Mouse (Mus musculus) cerebellum, adult 2 months (tissue): ENCODE data around the gene Inpp4a. TPM values are rescaled to one million over a fixed set of nuclear protein-coding genes. Genes with fewer than 3 reads are reported as not detected.
A peak's percentile ranks its signal among the peaks of the same experiment; 100 is the strongest.

Source experiments
- DNase-seq, 2 experiments: peaks; one replicate each; pipeline ENCODE4 v3.0.0; 2021
- H3K27ac ChIP-seq: fragments of 200-500 bp; 2 replicates; pipeline ENCODE4 v1.5.1; 2012; ENCODE audit warnings: low read length, control low read depth, inconsistent platforms; ENCODE audit not compliant: insufficient read depth
- H3K27me3 ChIP-seq: fragments of 200-500 bp; 2 replicates; pipeline ENCODE4 v1.6.1; 2012; ENCODE audit warnings: inconsistent platforms, mild to moderate bottlenecking, low read length, moderate library complexity; ENCODE audit not compliant: control insufficient read depth, insufficient read depth
- H3K4me1 ChIP-seq: fragments of 200-500 bp; 2 replicates; pipeline ENCODE4 v1.6.1; 2011; ENCODE audit warnings: low read length; ENCODE audit not compliant: control insufficient read depth, insufficient read depth
- H3K4me3 ChIP-seq: fragments of 200-500 bp; replicated peaks from 2 replicates; pipeline ENCODE3; 2011; ENCODE audit warnings: mild to moderate bottlenecking, low read depth, low read length, control low read depth; ENCODE audit not compliant: insufficient read depth
- CTCF ChIP-seq: fragments of 200-500 bp; IDR thresholded peaks from 2 replicates; pipeline ENCODE4 v1.5.1; 2011; ENCODE audit warnings: low read depth, mild to moderate bottlenecking, control low read depth, low read length, moderate library complexity, borderline replicate concordance; ENCODE audit not compliant: insufficient read depth
- POLR2A ChIP-seq: fragments of 200-500 bp; IDR thresholded peaks from 2 replicates; pipeline ENCODE4 v1.6.1; 2011; ENCODE audit warnings: low read length, control low read depth, borderline replicate concordance; ENCODE audit not compliant: insufficient read depth
- WGBS: fragments of 180-500 bp; shearing (Covaris S2); methylation state at CpG from one replicate; pipeline ENCODE4 v1.1.7; 2018; 5-methylcytosine and 5-hydroxymethylcytosine counted together
- polyA plus RNA-seq: library from polyadenylated mRNA; depleted of rRNA; stranded (reverse); fragments of >200 nt; gene quantifications from 2 replicates; pipeline ENCODE4 v1.2.3, GENCODE M21; 2012

The Inpp4a gene
- polyA plus RNA-seq, 1 experiment = 94.2 TPM

- Histone ChIP-seq H3K4me1 (peaks cover 58% of the 10 kb centered on the region), H3K4me3 (no peak overlapping the region), H3K27ac (no peak overlapping the region), H3K27me3 (no peaks in the 10 kb centered on the region)
- peak; percentile 29 to 45 for DNase-seq
- TF ChIP-seq POLR2A (no peak), CTCF (no peak)
- 57% methylated on average over 7 of the region's 7 CpGs for WGBS
Measured at GRCm38 (mm10) chr1:37350886-37351651, 51.4 kb downstream of the Inpp4a start.

- TF ChIP-seq CTCF (no peak), POLR2A (no peak)
- WGBS = 80% methylated on average over 2 of the region's 2 CpGs
- Histone ChIP-seq H3K27ac (no peak overlapping the region), H3K27me3 (no peaks in the 10 kb centered on the region), H3K4me3 (no peak overlapping the region), H3K4me1 (peaks cover 58% of the 10 kb centered on the region)
- peak in 1 of 2 experiments; percentile 12 for DNase-seq
Measured at GRCm38 (mm10) chr1:37351961-37352360, 52.3 kb downstream of the Inpp4a start.

GRCm38 (mm10) chr1:37353456-37353855, 53.8 kb downstream of the Inpp4a start:
- 53% methylated on average over 4 of the region's 4 CpGs for WGBS
- H3K27ac ChIP-seq = no peak overlapping the region
- TF ChIP-seq CTCF = no peak
- TF ChIP-seq POLR2A = no peak

GRCm38 (mm10) chr1:37355492-37355891, 55.8 kb downstream of the Inpp4a start:
- no peak for TF ChIP-seq CTCF
- no peak for TF ChIP-seq POLR2A
- no peak for DNase-seq
- no peak overlapping the region for H3K27ac ChIP-seq
- 90% methylated on average over 3 of the region's 3 CpGs for WGBS
- no peaks in the 10 kb centered on the region for H3K27me3 ChIP-seq
- H3K4me1 ChIP-seq = peaks cover 48% of the 10 kb centered on the region
- no peak overlapping the region for H3K4me3 ChIP-seq

More at GRCm38 (mm10) chr1:37353456-37353855, 53.8 kb downstream of the Inpp4a start:
- Histone ChIP-seq H3K4me1 (peaks cover 57% of the 10 kb centered on the region), H3K4me3 (no peak overlapping the region), H3K27me3 (no peaks in the 10 kb centered on the region)
- no peak for DNase-seq

- TF ChIP-seq POLR2A (no peak), CTCF (no peak)
- Histone ChIP-seq H3K27ac (peak overlapping the region; percentile 12; the same call in 1 of the 2 replicates), H3K27me3 (no peaks in the 10 kb centered on the region), H3K4me1 (peaks cover 42% of the 10 kb centered on the region), H3K4me3 (no peak overlapping the region)
- peak in 1 of 2 experiments; percentile 47 for DNase-seq
- WGBS = 11% methylated on average over 3 of the region's 3 CpGs
Measured at GRCm38 (mm10) chr1:37356305-37356704, 56.6 kb downstream of the Inpp4a start.

GRCm38 (mm10) chr1:37357173-37357572, 57.5 kb downstream of the Inpp4a start:
- Histone ChIP-seq H3K4me1 (peaks cover 34% of the 10 kb centered on the region), H3K27ac (no peak overlapping the region), H3K27me3 (no peaks in the 10 kb centered on the region), H3K4me3 (no peak overlapping the region)
- WGBS = 72% methylated on average over 6 of the region's 6 CpGs
- TF ChIP-seq POLR2A (no peak), CTCF (no peak)
- DNase-seq = peak in 1 of 2 experiments; percentile 6

- WGBS = 80% methylated on average over 8 of the region's 8 CpGs
- Histone ChIP-seq H3K4me3 (no peak overlapping the region), H3K4me1 (peaks cover 32% of the 10 kb centered on the region), H3K27ac (no peak overlapping the region), H3K27me3 (no peaks in the 10 kb centered on the region)
- TF ChIP-seq POLR2A (no peak), CTCF (no peak)
- DNase-seq = no peak
Measured at GRCm38 (mm10) chr1:37358621-37359020, 59.0 kb downstream of the Inpp4a start.

- WGBS = 77% methylated on average over 6 of the region's 6 CpGs
- H3K4me3 ChIP-seq = no peak overlapping the region
- no peak overlapping the region for H3K27ac ChIP-seq
- no peak for DNase-seq
- peaks cover 30% of the 10 kb centered on the region for H3K4me1 ChIP-seq
- no peaks in the 10 kb centered on the region for H3K27me3 ChIP-seq
- TF ChIP-seq POLR2A (no peak), CTCF (no peak)
Measured at GRCm38 (mm10) chr1:37359395-37360092, 59.9 kb downstream of the Inpp4a start.
